Mouse (Mus musculus) neutrophil, adult 59 days (primary cell): ENCODE measurements around the gene Derl2. TPM values are rescaled to one million over a fixed set of nuclear protein-coding genes. Genes with fewer than 3 reads are reported as not detected.

Experiments used
- total RNA-seq, 2 experiments: library from RNA; stranded (reverse); gene quantifications; 1 replicate in 1 of 2; 2 replicates in 1 of 2; pipeline ENCODE4 v1.2.4; 2023

The Derl2 gene
- 10 to 100 TPM; 22.7 to 34.5 TPM for total RNA-seq

GRCm38 (mm10) chr11:71019201-71020068, at the start of gene Derl2, which contains the start of gene Mis12:
Gene Derl2 (minus strand): TSS chr11:71019841.
Gene Mis12 (plus strand): TSS chr11:71019611.

GRCm38 (mm10) chr11:71033163-71033761, 13.6 kb upstream of the Derl2 start, which contains the start of gene 6330403K07Rik:
Gene 6330403K07Rik (minus strand): TSS chr11:71033513.

GRCm38 (mm10) chr11:71004316-71004773, 15.3 kb downstream of the Derl2 start, which contains the start of gene Dhx33:
Gene Dhx33 (minus strand): TSS chr11:71004437.

GRCm38 (mm10) chr11:70982557-70983228, 36.9 kb downstream of the Derl2 start, which contains the start of gene C1qbp:
Gene C1qbp (minus strand): TSS chr11:70983026.

GRCm38 (mm10) chr11:70969821-70970559, 49.7 kb downstream of the Derl2 start, which contains the start of the genes Nup88 and Rpain:
Gene Nup88 (minus strand): TSS chr11:70969973.
Gene Rpain (plus strand): TSS chr11:70970213.

Other genes starting within 250 kb of the Derl2 start
- under 1 TPM; 0.44 to 0.53 TPM for gene Scimp, start 207.3 kb downstream of the Derl2 start, total RNA-seq
- gene Rabep1, start 175.1 kb downstream of the Derl2 start, total RNA-seq, result 10 to 100 TPM; 13.0 to 13.2 TPM
- gene Nup88, start 49.9 kb downstream of the Derl2 start, total RNA-seq, result 10 to 100 TPM; 43.9 to 47.7 TPM
- gene Rpain, start 49.6 kb downstream of the Derl2 start, total RNA-seq, result 10 to 100 TPM; 26.4 to 27.4 TPM
- 10 to 100 TPM; 45.7 to 48.5 TPM for gene C1qbp, start 36.8 kb downstream of the Derl2 start, total RNA-seq
- gene Dhx33, start 15.4 kb downstream of the Derl2 start, total RNA-seq, result 1 to 10 TPM; 5.6 to 7.2 TPM
- gene Mis12, start 230 bp downstream of the Derl2 start, total RNA-seq, result 10 to 100 TPM; 14.8 to 15.3 TPM
- gene 6330403K07Rik, start 13.7 kb upstream of the Derl2 start, total RNA-seq, result not detected
- 10 to 100 TPM in 1 of 2 experiments, 1 to 10 TPM in 1; 8.7 to 15.4 TPM for gene Nlrp1a, start 124.9 kb upstream of the Derl2 start, total RNA-seq
- gene Nlrp1b, start 210.9 kb upstream of the Derl2 start, total RNA-seq, result 10 to 100 TPM in 1 of 2 experiments, 1 to 10 TPM in 1; 7.2 to 10.6 TPM